Mouse (Mus musculus) thymus, adult 18-20 months (tissue): ENCODE results near the gene Eif4a1.
A peak's percentile ranks its signal among the peaks of the same experiment; 100 is the strongest.

Source experiments
- DNase-seq, 2 experiments: peaks; one replicate each; pipeline ENCODE4 v3.0.0; 2022; ENCODE audit warnings: mixed read lengths in 2 of 2

Eif4a1 gene

GRCm38 (mm10) chr11:69670786-69671725 lies 1.2 kb downstream of the Eif4a1 start:
- peak; percentile 90 to 92 for DNase-seq

GRCm38 (mm10) chr11:69666665-69667005 lies 5.6 kb downstream of the Eif4a1 start:
- DNase-seq = no peak

- DNase-seq = no peak
Observed at GRCm38 (mm10) chr11:69665961-69666664, 6.1 kb downstream of the Eif4a1 start, which contains the start of gene Cd68. Gene Cd68, minus strand, starts transcription at chr11:69666153.

GRCm38 (mm10) chr11:69665457-69665960 lies 6.7 kb downstream of the Eif4a1 start:
- no peak for DNase-seq

GRCm38 (mm10) chr11:69664841-69665240 lies 7.4 kb downstream of the Eif4a1 start:
- DNase-seq = no peak

- DNase-seq = no peak
Observed at GRCm38 (mm10) chr11:69663795-69664194, 8.4 kb downstream of the Eif4a1 start.

GRCm38 (mm10) chr11:69662967-69663671 lies 9.1 kb downstream of the Eif4a1 start:
- no peak for DNase-seq

GRCm38 (mm10) chr11:69662213-69662966 lies 9.8 kb downstream of the Eif4a1 start, which contains the start of gene Mpdu1:
Gene Mpdu1, minus strand, starts transcription at chr11:69662642.
- DNase-seq = peak; percentile 91 to 94

- no peak for DNase-seq
Observed at GRCm38 (mm10) chr11:69661221-69661881, 10.9 kb downstream of the Eif4a1 start.

- no peak for DNase-seq
Observed at GRCm38 (mm10) chr11:69657462-69657881, 14.8 kb downstream of the Eif4a1 start.

GRCm38 (mm10) chr11:69656617-69657461 lies 15.4 kb downstream of the Eif4a1 start:
- DNase-seq = no peak

- no peak for DNase-seq
Observed at GRCm38 (mm10) chr11:69656065-69656455, 16.2 kb downstream of the Eif4a1 start.

- no peak for DNase-seq
Observed at GRCm38 (mm10) chr11:69655264-69656064, 16.8 kb downstream of the Eif4a1 start, which contains the start of gene Sox15. Gene Sox15, plus strand, starts transcription at chr11:69655314.

- DNase-seq = no peak
Observed at GRCm38 (mm10) chr11:69654760-69655159, 17.5 kb downstream of the Eif4a1 start.

GRCm38 (mm10) chr11:69653399-69653798 lies 18.8 kb downstream of the Eif4a1 start:
- no peak for DNase-seq

GRCm38 (mm10) chr11:69645860-69646259 lies 26.4 kb downstream of the Eif4a1 start:
- DNase-seq = no peak

GRCm38 (mm10) chr11:69635471-69635870 lies 36.8 kb downstream of the Eif4a1 start:
- DNase-seq = no peak

GRCm38 (mm10) chr11:69633128-69633866 lies 38.9 kb downstream of the Eif4a1 start:
- peak; percentile 53 to 64 for DNase-seq
